Mouse (Mus musculus): ENCODE data around the gene Asb2. TPM values are rescaled to one million over a fixed set of nuclear protein-coding genes. Genes with fewer than 3 reads are reported as not detected.

Asb2 gene
- polyA plus RNA-seq, 1 experiment from 2014 or later, result 0.40 TPM

- Histone ChIP-seq H3K27ac (ENCODE audit: low read depth, low read length) (no peak overlapping the region), H3K4me3 (ENCODE audit: low read depth, low read length) (no peak overlapping the region), H3K9ac (ENCODE audit: low read length) (no peak overlapping the region), H3K36me3 (ENCODE audit: control insufficient read depth, insufficient read depth, low read length) (no peaks in the 10 kb centered on the region), H3K9me3 (ENCODE audit: control insufficient read depth, low read length) (no peaks in the 10 kb centered on the region), H3K27me3 (ENCODE audit: control insufficient read depth, insufficient read depth, low read length) (no peaks in the 10 kb centered on the region), H3K4me1 (replicated peaks; ENCODE audit: control insufficient read depth, insufficient read depth, low read length) (no peaks in the 10 kb centered on the region), H3K4me2 (ENCODE audit: low read depth, low read length, severe bottlenecking) (no peak overlapping the region)
- ATAC-seq (replicated peaks; ENCODE audit: low FRiP score) (no peak), DNase-seq (ENCODE audit: low spot score) (no peak)
- WGBS, result 87% methylated on average over 3 of the region's 3 CpGs
These were observed 72.4 kb downstream of the Asb2 start for GRCm38 (mm10) chr12:103283411-103283810.

- DNase-seq (ENCODE audit: low spot score) (no peak), ATAC-seq (replicated peaks; ENCODE audit: low FRiP score) (no peak)
- no peak overlapping the region for H3K9ac ChIP-seq (ENCODE audit: low read length)
- no peak overlapping the region for H3K4me2 ChIP-seq (ENCODE audit: low read depth, low read length, severe bottlenecking)
- H3K4me1 ChIP-seq (replicated peaks; ENCODE audit: control insufficient read depth, insufficient read depth, low read length), result no peaks in the 10 kb centered on the region
- H3K36me3 ChIP-seq (ENCODE audit: control insufficient read depth, insufficient read depth, low read length), result no peaks in the 10 kb centered on the region
- no peak overlapping the region for H3K4me3 ChIP-seq (ENCODE audit: low read depth, low read length)
- H3K27ac ChIP-seq (ENCODE audit: low read depth, low read length), result no peak overlapping the region
- H3K27me3 ChIP-seq (ENCODE audit: control insufficient read depth, insufficient read depth, low read length), result no peaks in the 10 kb centered on the region
- WGBS, result 82% methylated on average over 6 of the region's 6 CpGs
- H3K9me3 ChIP-seq (ENCODE audit: control insufficient read depth, low read length), result no peaks in the 10 kb centered on the region
These were observed 72.9 kb downstream of the Asb2 start for GRCm38 (mm10) chr12:103282936-103283335.

- Histone ChIP-seq H3K4me1 (replicated peaks; ENCODE audit: control insufficient read depth, insufficient read depth, low read length) (no peaks in the 10 kb centered on the region), H3K27me3 (ENCODE audit: control insufficient read depth, insufficient read depth, low read length) (no peaks in the 10 kb centered on the region), H3K36me3 (ENCODE audit: control insufficient read depth, insufficient read depth, low read length) (no peaks in the 10 kb centered on the region), H3K9me3 (ENCODE audit: control insufficient read depth, low read length) (no peaks in the 10 kb centered on the region), H3K4me3 (ENCODE audit: low read depth, low read length) (no peak overlapping the region), H3K4me2 (ENCODE audit: low read depth, low read length, severe bottlenecking) (no peak overlapping the region), H3K9ac (ENCODE audit: low read length) (no peak overlapping the region), H3K27ac (ENCODE audit: low read depth, low read length) (no peak overlapping the region)
- ATAC-seq (replicated peaks; ENCODE audit: low FRiP score), result no peak
- 78% methylated on average over 4 of the region's 4 CpGs for WGBS
- no peak for DNase-seq (ENCODE audit: low spot score)
These were observed 73.9 kb downstream of the Asb2 start for GRCm38 (mm10) chr12:103281912-103282311.

DNA sequence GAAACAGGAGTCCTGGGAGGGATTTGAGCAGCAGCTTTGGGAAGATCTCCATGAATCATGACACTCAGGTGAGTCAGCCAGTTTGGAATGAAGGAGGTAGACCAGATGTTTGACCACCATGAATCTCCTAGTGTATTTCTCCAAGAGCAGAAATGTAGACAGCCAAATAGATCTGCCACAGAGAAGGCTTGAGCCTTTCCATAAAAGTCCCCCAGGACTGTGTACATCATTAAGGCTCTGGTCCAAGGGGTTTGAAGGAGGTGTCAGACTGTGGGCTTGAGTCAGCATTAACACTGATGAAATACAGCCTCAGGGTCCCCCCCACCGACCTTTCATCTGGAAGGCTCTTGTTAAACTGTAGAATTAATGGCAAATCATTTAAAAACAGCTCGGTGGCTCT lies 74.3 kb downstream of the Asb2 start:
- 81% methylated on average over 2 of the region's 2 CpGs for WGBS
- H3K27ac ChIP-seq (ENCODE audit: low read depth, low read length), result no peak overlapping the region
- no peak overlapping the region for H3K9ac ChIP-seq (ENCODE audit: low read length)
- no peak for DNase-seq (ENCODE audit: low spot score)
- H3K36me3 ChIP-seq (ENCODE audit: control insufficient read depth, insufficient read depth, low read length), result no peaks in the 10 kb centered on the region
- no peaks in the 10 kb centered on the region for H3K27me3 ChIP-seq (ENCODE audit: control insufficient read depth, insufficient read depth, low read length)
- H3K9me3 ChIP-seq (ENCODE audit: control insufficient read depth, low read length), result no peaks in the 10 kb centered on the region
- no peak overlapping the region for H3K4me3 ChIP-seq (ENCODE audit: low read depth, low read length)
- H3K4me2 ChIP-seq (ENCODE audit: low read depth, low read length, severe bottlenecking), result no peak overlapping the region
- no peaks in the 10 kb centered on the region for H3K4me1 ChIP-seq (replicated peaks; ENCODE audit: control insufficient read depth, insufficient read depth, low read length)
- ATAC-seq (replicated peaks; ENCODE audit: low FRiP score), result no peak

GRCm38 (mm10) chr12:103276422-103276821 lies 79.4 kb downstream of the Asb2 start:
- 82% methylated on average over 4 of the region's 4 CpGs for WGBS
- Histone ChIP-seq H3K4me3 (ENCODE audit: low read depth, low read length) (no peak overlapping the region), H3K9me3 (ENCODE audit: control insufficient read depth, low read length) (no peaks in the 10 kb centered on the region), H3K9ac (ENCODE audit: low read length) (no peak overlapping the region), H3K4me2 (ENCODE audit: low read depth, low read length, severe bottlenecking) (no peak overlapping the region), H3K4me1 (replicated peaks; ENCODE audit: control insufficient read depth, insufficient read depth, low read length) (no peaks in the 10 kb centered on the region), H3K27me3 (ENCODE audit: control insufficient read depth, insufficient read depth, low read length) (no peaks in the 10 kb centered on the region), H3K27ac (ENCODE audit: low read depth, low read length) (no peak overlapping the region), H3K36me3 (ENCODE audit: control insufficient read depth, insufficient read depth, low read length) (no peaks in the 10 kb centered on the region)
- ATAC-seq (replicated peaks; ENCODE audit: low FRiP score) (no peak), DNase-seq (ENCODE audit: low spot score) (no peak)

DNA sequence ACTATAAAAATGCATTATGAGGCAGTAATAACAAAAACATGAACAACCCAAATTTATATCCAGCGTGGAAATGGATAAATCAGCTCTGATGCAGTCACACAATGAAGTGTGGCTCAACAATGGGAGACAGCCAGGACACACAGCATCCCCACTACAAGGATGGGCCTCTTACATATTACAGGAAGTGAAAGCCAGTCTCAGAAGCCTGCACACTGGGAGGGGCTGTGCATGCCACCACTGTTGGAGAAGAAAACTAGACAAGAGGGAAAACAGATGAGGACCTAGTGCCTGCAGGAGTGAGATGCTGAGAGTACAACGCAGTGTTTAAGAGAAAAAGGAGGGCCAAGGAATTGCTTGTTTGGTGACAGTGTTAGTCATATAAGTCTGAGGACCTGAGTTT lies 82.1 kb downstream of the Asb2 start:
- ATAC-seq (replicated peaks; ENCODE audit: low FRiP score) (no peak), DNase-seq (ENCODE audit: low spot score) (no peak)
- WGBS, result 89% methylated on average over 2 of the region's 2 CpGs

DNA sequence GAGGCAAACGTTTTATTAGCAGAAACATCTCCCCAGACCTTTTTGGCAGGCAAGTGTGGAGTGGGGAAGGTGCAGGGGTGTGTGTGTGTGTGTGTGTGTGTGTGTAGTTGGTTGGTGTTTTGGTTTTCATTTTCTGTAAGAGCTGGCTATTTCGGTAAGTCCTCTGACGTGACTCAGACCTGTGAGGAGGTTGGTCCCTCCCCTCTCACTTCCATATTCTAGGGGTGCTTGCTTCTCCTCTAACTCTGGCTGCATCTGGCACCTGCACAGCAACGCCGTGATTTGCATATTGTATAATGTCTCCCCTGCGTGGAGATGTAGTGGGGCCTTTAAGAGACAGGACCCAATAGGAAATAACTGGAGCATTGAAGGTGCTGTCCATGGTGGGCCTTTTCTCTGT lies 82.8 kb downstream of the Asb2 start:
- whole genome bisulfite sequencing, result 68% methylated on average over 6 of the region's 6 CpGs

More for the DNA sequence above, 82.1 kb downstream of the Asb2 start:
- H3K4me1 ChIP-seq (replicated peaks; ENCODE audit: control insufficient read depth, insufficient read depth, low read length), result no peaks in the 10 kb centered on the region
- no peaks in the 10 kb centered on the region for H3K9me3 ChIP-seq (ENCODE audit: control insufficient read depth, low read length)
- no peaks in the 10 kb centered on the region for H3K36me3 ChIP-seq (ENCODE audit: control insufficient read depth, insufficient read depth, low read length)
- no peak overlapping the region for H3K9ac ChIP-seq (ENCODE audit: low read length)
- H3K4me3 ChIP-seq (ENCODE audit: low read depth, low read length), result no peak overlapping the region
- no peaks in the 10 kb centered on the region for H3K27me3 ChIP-seq (ENCODE audit: control insufficient read depth, insufficient read depth, low read length)
- H3K27ac ChIP-seq (ENCODE audit: low read depth, low read length), result no peak overlapping the region
- H3K4me2 ChIP-seq (ENCODE audit: low read depth, low read length, severe bottlenecking), result no peak overlapping the region

GRCm38 (mm10) chr12:103272176-103272575 lies 83.6 kb downstream of the Asb2 start:
- WGBS, result 83% methylated on average over 3 of the region's 3 CpGs
- H3K27me3 ChIP-seq (ENCODE audit: control insufficient read depth, insufficient read depth, low read length), result no peaks in the 10 kb centered on the region
- H3K4me3 ChIP-seq (ENCODE audit: low read depth, low read length), result no peak overlapping the region
- no peaks in the 10 kb centered on the region for H3K4me1 ChIP-seq (replicated peaks; ENCODE audit: control insufficient read depth, insufficient read depth, low read length)
- DNase-seq (ENCODE audit: low spot score), result no peak
- no peak for ATAC-seq (replicated peaks; ENCODE audit: low FRiP score)
- no peak overlapping the region for H3K27ac ChIP-seq (ENCODE audit: low read depth, low read length)
- no peaks in the 10 kb centered on the region for H3K36me3 ChIP-seq (ENCODE audit: control insufficient read depth, insufficient read depth, low read length)
- no peak overlapping the region for H3K4me2 ChIP-seq (ENCODE audit: low read depth, low read length, severe bottlenecking)
- H3K9me3 ChIP-seq (ENCODE audit: control insufficient read depth, low read length), result no peaks in the 10 kb centered on the region
- H3K9ac ChIP-seq (ENCODE audit: low read length), result no peak overlapping the region

More for the DNA sequence above, 82.8 kb downstream of the Asb2 start:
- DNase-seq (ENCODE audit: low spot score) (no peak), ATAC-seq (replicated peaks; ENCODE audit: low FRiP score) (no peak)
- no peak overlapping the region for H3K4me3 ChIP-seq (ENCODE audit: low read depth, low read length)
- no peaks in the 10 kb centered on the region for H3K36me3 ChIP-seq (ENCODE audit: control insufficient read depth, insufficient read depth, low read length)
- no peak overlapping the region for H3K9ac ChIP-seq (ENCODE audit: low read length)
- no peaks in the 10 kb centered on the region for H3K27me3 ChIP-seq (ENCODE audit: control insufficient read depth, insufficient read depth, low read length)
- H3K4me1 ChIP-seq (replicated peaks; ENCODE audit: control insufficient read depth, insufficient read depth, low read length), result no peaks in the 10 kb centered on the region
- no peak overlapping the region for H3K27ac ChIP-seq (ENCODE audit: low read depth, low read length)
- no peaks in the 10 kb centered on the region for H3K9me3 ChIP-seq (ENCODE audit: control insufficient read depth, low read length)
- H3K4me2 ChIP-seq (ENCODE audit: low read depth, low read length, severe bottlenecking), result no peak overlapping the region

Data from forebrain, embryonic 11.5 days (tissue).